Mouse (Mus musculus): ENCODE results near the gene Mturn.

Gene Mturn

GRCm38 (mm10) chr6:54726796-54727195 lies 45.4 kb downstream of the Mturn start:
- in situ Hi-C loops (cut with MboI; ENCODE audit: low sequenced_read_pairs) = no loop called here

DNA sequence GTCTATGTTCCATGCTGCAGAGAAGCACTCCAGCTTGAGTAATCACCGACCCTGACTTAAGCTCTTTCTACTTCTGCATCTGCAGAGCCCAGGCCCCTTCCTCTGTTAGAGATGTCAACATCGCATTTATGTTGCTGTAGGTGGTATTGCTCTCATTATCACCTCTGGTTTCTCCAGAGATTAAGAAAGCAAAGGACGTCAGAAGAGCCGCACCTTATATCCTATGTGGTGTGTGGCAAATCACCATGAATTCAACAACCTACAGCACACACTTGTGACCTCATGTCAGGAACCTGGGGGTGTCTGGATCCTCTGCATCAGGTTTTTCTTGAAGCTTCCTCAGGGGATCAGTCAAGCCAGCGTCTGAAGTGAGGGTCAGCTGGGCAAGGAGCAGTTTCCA lies 46.0 kb downstream of the Mturn start:
- in situ Hi-C loops (cut with MboI; ENCODE audit: low sequenced_read_pairs) = no loop called here

DNA sequence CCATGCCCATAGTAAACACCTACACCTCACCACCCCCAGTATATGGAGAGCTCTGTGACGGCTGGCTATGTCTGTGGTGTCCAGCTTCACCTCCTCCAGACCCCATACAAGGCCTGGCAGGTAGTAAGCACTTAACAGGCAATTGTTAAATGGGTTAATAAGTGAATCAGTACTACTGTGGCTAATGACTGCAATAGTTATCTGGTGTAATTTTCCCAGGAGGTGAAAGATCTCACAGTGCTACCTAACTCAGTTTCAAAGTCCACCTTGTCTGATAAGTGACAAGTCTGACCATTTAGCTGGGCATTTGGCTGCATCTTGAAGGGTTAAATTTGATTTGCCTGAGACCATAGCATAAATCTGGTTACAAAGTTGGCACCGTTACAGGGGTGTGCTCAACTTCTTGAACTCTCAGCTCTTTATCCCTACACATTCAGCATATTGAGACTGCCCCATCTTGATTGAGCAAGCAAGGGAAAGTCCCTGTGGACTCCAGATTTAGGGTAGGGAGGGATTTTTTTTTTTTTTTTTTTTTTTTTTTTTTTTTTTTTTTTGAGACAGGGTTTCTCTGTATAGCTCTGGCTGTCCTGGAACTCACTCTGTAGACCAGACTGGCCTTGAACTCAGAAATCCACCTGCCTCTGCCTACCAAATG lies 48.2 kb downstream of the Mturn start:
- in situ Hi-C loops (cut with MboI; ENCODE audit: low sequenced_read_pairs) = no loop called here

DNA sequence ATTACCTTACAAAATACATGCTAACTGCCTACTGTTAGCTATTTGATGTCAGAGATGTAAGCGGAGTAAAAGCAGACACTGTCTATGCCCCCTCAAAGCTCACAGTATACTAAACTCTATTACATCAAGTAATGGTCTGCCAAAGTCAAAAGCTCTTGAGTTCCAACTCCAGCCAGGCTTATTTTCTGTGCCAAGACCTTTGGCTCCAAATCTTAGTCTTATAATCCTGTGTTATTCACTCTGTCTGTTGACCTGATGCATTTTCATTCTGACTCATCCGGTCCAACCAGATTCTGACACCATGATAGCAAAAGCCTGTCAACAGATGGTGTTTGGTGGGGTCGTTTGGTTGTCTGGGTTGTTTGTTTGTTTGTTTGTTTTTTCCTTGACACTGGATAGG lies 50.3 kb downstream of the Mturn start:
- in situ Hi-C loops (cut with MboI; ENCODE audit: low sequenced_read_pairs) = no loop called here

DNA sequence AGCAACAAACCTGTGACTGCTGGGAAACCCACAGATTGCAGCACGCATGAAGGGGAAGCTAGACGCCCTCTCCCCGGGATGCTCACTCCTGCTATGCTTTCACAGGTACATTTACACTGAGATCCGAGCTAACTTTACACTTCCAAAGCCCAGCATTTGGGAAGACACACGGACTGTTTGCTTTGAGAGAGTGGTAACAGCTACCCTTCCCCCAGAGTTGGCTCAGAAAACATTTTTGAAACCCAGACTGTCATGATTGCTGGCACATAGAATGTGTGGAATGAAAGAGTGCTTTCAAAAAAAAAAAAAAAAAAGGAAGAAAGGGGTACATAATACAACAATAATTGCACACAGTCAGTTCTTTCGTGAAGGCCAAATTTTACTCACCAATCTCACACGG lies 51.3 kb downstream of the Mturn start:
- in situ Hi-C loops (cut with MboI; ENCODE audit: low sequenced_read_pairs) = no loop called here

GRCm38 (mm10) chr6:54736126-54736525 lies 54.7 kb downstream of the Mturn start:
- in situ Hi-C loops (cut with MboI; ENCODE audit: low sequenced_read_pairs) = no loop called here

DNA sequence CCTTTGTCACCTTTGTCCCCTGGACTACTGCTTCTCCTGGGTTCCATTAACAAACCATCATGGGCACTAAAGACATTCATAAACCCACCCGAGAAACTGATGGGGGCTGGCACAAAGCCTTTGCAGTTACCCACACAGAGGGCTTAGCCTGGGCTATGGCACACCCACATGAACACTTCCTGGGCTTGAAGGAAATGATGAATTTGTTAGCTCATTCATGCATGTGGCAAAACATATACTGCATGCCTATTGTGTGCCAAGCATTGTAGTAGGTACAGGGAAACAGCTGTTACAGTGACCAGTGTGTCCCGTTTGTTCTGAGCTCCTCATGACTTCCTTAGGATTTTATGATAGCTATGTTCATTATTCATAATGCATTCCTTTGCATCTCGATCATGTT lies 55.8 kb downstream of the Mturn start:
- in situ Hi-C loops (cut with MboI; ENCODE audit: low sequenced_read_pairs) = no loop called here

DNA sequence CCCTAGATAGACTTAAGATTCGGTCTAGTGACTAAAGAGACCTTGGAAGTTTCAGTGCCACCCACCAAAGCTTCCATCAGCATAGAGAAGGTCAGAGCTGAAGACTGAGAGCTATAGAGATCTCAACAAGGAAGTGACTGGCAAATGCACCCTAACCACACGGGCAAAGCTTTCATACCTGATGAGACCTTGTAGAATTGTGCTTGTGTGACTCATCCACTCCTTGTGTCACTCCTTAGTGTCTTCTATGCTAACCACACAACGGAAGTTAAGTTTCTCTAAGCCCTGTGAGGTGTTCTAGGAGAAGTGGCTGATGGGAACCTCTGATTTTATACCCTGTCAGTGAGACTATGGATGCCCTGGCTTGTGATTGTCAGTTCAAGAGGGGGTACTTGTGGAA lies 56.3 kb downstream of the Mturn start:
- in situ Hi-C loops (cut with MboI; ENCODE audit: low sequenced_read_pairs) = no loop called here

DNA sequence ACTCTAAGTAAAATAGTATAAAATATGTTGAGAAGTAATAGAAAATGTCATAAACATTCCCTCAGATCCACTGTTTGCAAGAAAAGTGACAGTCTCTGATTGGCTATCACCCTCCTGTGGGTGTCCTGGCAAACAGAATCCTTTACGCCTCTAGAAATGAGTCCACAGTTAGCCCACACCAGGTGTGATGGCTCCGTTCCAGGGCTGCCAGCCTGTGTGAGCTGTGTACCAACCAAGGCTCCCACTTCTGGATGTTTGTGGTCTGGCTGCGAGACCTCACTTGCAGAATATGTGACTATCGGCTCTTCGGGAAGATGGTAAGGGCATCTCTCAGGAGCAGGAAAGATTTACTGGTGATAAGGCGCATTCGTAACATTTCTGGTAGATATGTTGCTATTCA lies 67.6 kb downstream of the Mturn start:
- in situ Hi-C loops (cut with MboI; ENCODE audit: low sequenced_read_pairs) = no loop called here

DNA sequence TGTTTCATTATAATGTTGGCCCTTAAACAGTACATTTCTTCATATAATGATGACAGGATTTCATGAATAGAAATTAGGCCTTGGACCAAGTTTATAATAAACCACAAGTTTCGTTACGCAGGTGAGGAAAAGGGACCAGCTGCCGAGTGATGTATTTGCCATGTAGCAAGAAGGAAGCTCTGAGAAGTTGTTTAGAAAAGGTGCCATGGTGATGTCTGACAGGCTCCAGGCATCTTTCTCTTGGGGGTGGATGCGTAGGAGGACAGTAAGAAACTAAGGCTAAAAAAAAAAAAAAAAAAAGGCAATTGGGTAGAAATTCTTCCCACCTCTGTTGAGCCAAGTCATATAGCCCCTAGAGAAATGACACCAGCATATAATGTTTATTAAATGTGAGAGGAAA lies 70.2 kb downstream of the Mturn start:
- in situ Hi-C loops (cut with MboI; ENCODE audit: low sequenced_read_pairs) = no loop called here

DNA sequence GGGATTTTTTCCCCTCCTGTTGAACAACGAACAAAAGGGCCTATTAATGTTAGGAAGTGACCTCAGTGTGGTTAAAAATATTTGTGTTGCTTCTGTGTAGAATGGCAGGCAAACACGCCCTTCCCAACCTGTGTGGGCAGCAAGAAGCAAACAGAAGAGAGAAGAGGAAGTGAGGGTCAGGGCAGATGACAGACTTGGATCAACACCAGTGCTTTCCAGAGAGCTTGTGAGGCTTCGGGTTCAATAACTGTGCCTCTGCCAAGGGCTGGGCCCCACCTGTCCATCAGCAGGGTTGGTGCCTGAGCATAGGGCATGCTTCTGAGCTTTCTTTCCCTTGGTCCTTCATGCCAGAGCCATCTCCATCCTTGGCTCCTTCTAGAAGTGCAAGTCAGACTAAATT lies 70.7 kb downstream of the Mturn start:
- in situ Hi-C loops (cut with MboI; ENCODE audit: low sequenced_read_pairs) = no loop called here

Data from CH12F3 (cell line).